Mouse (Mus musculus) hindbrain, embryonic 13.5 days (tissue): ENCODE measurements around the gene Mfn2. TPM values are rescaled to one million over a fixed set of nuclear protein-coding genes. Genes with fewer than 3 reads are reported as not detected.

Experiments
- ATAC-seq: fragments of 200-750 bp; cut with Nextera tagmentation; 2 replicates; pipeline ENCODE4 v1.8.0; 2017; ENCODE audit warnings: moderate TSS enrichment; ENCODE audit not compliant: low FRiP score
- H3K27ac ChIP-seq: fragments of 300-500 bp; sonication (generic); 2 replicates; pipeline ENCODE4 v1.5.1; 2015; ENCODE audit warnings: inconsistent platforms, mild to moderate bottlenecking, moderate library complexity
- H3K27me3 ChIP-seq: fragments of 300-500 bp; sonication (generic); 2 replicates; pipeline ENCODE4 v1.6.1; 2015; ENCODE audit warnings: mild to moderate bottlenecking, inconsistent platforms
- H3K36me3 ChIP-seq: fragments of 300-500 bp; sonication (generic); 2 replicates; pipeline ENCODE4 v1.6.1; 2015; ENCODE audit warnings: mild to moderate bottlenecking, inconsistent platforms
- H3K4me1 ChIP-seq: fragments of 300-500 bp; sonication (generic); replicated peaks from 2 replicates; pipeline ENCODE4 v1.6.1; 2015; ENCODE audit warnings: inconsistent platforms
- H3K4me2 ChIP-seq: fragments of 300-500 bp; sonication (generic); 2 replicates; pipeline ENCODE4 v1.6.1; 2015; ENCODE audit warnings: inconsistent platforms, mild to moderate bottlenecking, moderate library complexity
- H3K4me3 ChIP-seq: fragments of 300-500 bp; sonication (generic); 2 replicates; pipeline ENCODE4 v1.5.1; 2015; ENCODE audit warnings: mild to moderate bottlenecking, inconsistent platforms
- H3K9ac ChIP-seq: fragments of 300-500 bp; sonication (generic); 2 replicates; pipeline ENCODE4 v1.6.1; 2015; ENCODE audit warnings: mild to moderate bottlenecking, inconsistent platforms
- H3K9me3 ChIP-seq: fragments of 300-500 bp; sonication (generic); 2 replicates; pipeline ENCODE4 v1.6.1; 2016; ENCODE audit warnings: inconsistent platforms
- WGBS: fragments of 180-500 bp; shearing (Covaris S2); methylation state at CpG from one replicate; pipeline ENCODE4 v1.1.7; 2015; 5-methylcytosine and 5-hydroxymethylcytosine counted together
- polyA plus RNA-seq: library from polyadenylated mRNA; unstranded; fragments of >200 nt; fragmentation: Nextera tagmentation; extraction: Ambion mirVana; gene quantifications from 2 replicates; pipeline ENCODE4 v1.2.1, GENCODE M21; 2015

Gene Mfn2
- polyA plus RNA-seq = 82.6 and 86.9 TPM in 2 replicates

- peaks cover 20% of the 10 kb centered on the region for H3K4me1 ChIP-seq
- H3K27me3 ChIP-seq = no peaks in the 10 kb centered on the region
- peak within 1 kb of the TSS; percentile 84 for H3K4me3 ChIP-seq
- H3K27ac ChIP-seq = peak within 1 kb of the TSS; percentile 91
- peaks cover 32% of the 10 kb centered on the region for H3K36me3 ChIP-seq
- no peaks in the 10 kb centered on the region for H3K9me3 ChIP-seq
- ATAC-seq = peak; percentile 94
- H3K4me2 ChIP-seq = peak within 1 kb of the TSS; percentile 76
- H3K9ac ChIP-seq = peak within 1 kb of the TSS; percentile 88
- WGBS = under 1% methylated on average over 59 of the region's 59 CpGs
These were observed at the start of gene Mfn2 for GRCm38 (mm10) chr4:147904313-147905089. Gene Mfn2, minus strand, starts transcription at chr4:147904704.

DNA sequence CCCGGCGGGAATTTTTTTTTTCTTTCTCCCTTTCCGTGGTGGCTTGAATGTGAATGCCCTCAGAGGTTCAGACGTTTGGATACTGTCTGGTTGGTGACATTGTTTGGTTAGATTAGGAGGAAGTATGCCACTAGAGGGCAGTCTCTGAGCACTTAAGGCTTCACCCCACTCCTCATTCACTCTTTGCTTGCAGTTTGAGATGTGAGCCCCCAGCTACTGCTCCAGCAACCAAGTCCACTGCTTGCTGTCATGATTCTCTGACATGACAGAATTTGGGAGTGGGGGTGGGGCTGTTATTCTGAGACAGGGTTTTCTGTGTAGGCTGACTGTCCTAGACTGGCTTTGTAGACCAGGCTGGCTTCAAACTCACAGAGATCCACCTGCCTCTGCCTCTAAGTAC lies 49.1 kb upstream of the Mfn2 start:
- Histone ChIP-seq H3K27ac (no peak overlapping the region), H3K4me3 (no peak overlapping the region), H3K9me3 (no peaks in the 10 kb centered on the region), H3K36me3 (peaks cover 19% of the 10 kb centered on the region), H3K4me1 (no peaks in the 10 kb centered on the region), H3K4me2 (no peak overlapping the region), H3K27me3 (no peaks in the 10 kb centered on the region), H3K9ac (no peak overlapping the region)
- WGBS = 18% methylated on average over 4 of the region's 4 CpGs
- no peak for ATAC-seq

DNA sequence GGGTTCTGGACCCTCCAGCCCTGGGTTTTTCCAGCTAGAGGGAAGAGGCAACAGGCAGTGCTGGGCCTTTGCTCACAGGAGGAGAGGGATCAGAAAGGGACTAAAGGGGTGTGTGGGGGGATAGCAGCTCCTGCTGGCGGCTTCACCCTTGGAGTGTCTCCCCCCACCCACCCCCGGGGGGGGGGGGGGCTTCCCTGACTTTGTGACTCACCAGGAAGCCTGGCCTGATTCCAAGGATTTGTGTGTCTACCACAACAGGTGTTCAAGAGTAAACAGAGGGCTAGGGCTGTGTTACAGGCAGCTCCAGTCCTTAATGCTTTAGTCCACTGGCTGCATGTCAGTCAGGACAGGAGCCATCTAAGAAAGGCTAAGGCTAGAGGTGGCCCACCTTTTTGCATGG lies 43.0 kb upstream of the Mfn2 start:
- Histone ChIP-seq H3K4me3 (no peak overlapping the region), H3K4me2 (no peak overlapping the region), H3K9me3 (no peaks in the 10 kb centered on the region), H3K36me3 (peaks cover 73% of the 10 kb centered on the region), H3K27me3 (no peaks in the 10 kb centered on the region), H3K9ac (no peak overlapping the region), H3K4me1 (peaks cover 22% of the 10 kb centered on the region), H3K27ac (no peak overlapping the region)
- ATAC-seq = no peak
- WGBS = 75% methylated on average over 2 of the region's 2 CpGs

GRCm38 (mm10) chr4:147943005-147943404 lies 38.5 kb upstream of the Mfn2 start:
- peaks cover 50% of the 10 kb centered on the region for H3K36me3 ChIP-seq

GRCm38 (mm10) chr4:147941045-147942020 lies 36.8 kb upstream of the Mfn2 start:
- H3K9ac ChIP-seq = peak overlapping the region; percentile 95
- peaks cover 43% of the 10 kb centered on the region for H3K4me1 ChIP-seq
- H3K36me3 ChIP-seq = peaks cover 34% of the 10 kb centered on the region
- H3K27ac ChIP-seq = peak overlapping the region; percentile 79
- H3K4me3 ChIP-seq = peak overlapping the region; percentile 97
- H3K9me3 ChIP-seq = no peaks in the 10 kb centered on the region
- peak overlapping the region; percentile 100 for H3K4me2 ChIP-seq
- WGBS = 9% methylated on average over 81 of the region's 88 CpGs
- H3K27me3 ChIP-seq = 0 out of 2 replicates have a peak, but pooled peaks cover 9% of the 10 kb centered on the region
- ATAC-seq = peak; percentile 52

More at GRCm38 (mm10) chr4:147943005-147943404, 38.5 kb upstream of the Mfn2 start:
- no peaks in the 10 kb centered on the region for H3K9me3 ChIP-seq
- peak overlapping the region; percentile 8; the same call in 1 of the 2 replicates for H3K9ac ChIP-seq
- H3K27ac ChIP-seq = no peak overlapping the region
- 100% methylated on average over 1 of the region's 1 CpGs for WGBS
- peaks cover 39% of the 10 kb centered on the region for H3K4me1 ChIP-seq
- peak overlapping the region; percentile 3 for H3K4me3 ChIP-seq
- no peak for ATAC-seq
- H3K4me2 ChIP-seq = peak overlapping the region; percentile 100
- H3K27me3 ChIP-seq = 0 out of 2 replicates have a peak, but pooled peaks cover 6% of the 10 kb centered on the region

DNA sequence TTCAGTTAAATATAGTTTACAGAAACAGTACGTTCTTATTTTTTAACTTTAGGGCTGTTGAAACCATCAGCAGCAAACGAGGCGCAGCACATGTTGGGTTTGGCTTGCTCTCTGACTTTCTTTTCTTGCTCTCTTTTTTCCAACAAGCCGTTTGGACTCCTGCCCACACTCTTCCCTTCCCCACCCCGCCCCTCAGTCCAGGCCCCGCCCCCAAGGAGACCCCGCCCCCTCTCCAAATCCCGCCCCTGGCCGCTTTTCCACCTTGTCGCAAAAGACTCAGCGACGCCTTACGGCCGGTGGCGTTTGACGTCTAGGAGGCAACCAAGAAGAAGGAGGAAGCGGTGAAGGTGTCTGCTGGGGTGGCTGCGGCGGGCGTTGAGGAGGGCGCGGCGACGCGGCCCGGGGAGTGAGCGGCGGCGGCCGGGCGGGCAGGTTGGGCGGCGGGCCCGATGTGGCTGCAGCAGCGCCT lies 36.1 kb upstream of the Mfn2 start, which contains the start of gene 2510039O18Rik:
2510039O18Rik (plus strand) TSS at position 320 of the 469 bp plus-strand sequence.
- Histone ChIP-seq H3K27ac (peak within 1 kb of the TSS; percentile 79), H3K9me3 (no peaks in the 10 kb centered on the region), H3K36me3 (peaks cover 27% of the 10 kb centered on the region), H3K9ac (peak within 1 kb of the TSS; percentile 95), H3K4me3 (peak within 1 kb of the TSS; percentile 97), H3K27me3 (peaks cover 13% of the 10 kb centered on the region; the same call in 1 of the 2 replicates), H3K4me2 (peak within 1 kb of the TSS; percentile 100), H3K4me1 (peaks cover 45% of the 10 kb centered on the region)
- WGBS = 2% methylated on average over 35 of the region's 35 CpGs
- peak; percentile 66 for ATAC-seq

- peak overlapping the region; percentile 63 for H3K27ac ChIP-seq
- H3K36me3 ChIP-seq = peaks cover 22% of the 10 kb centered on the region
- ATAC-seq = 0 out of 2 replicates have a peak, but pooled peaks have one; percentile 19
- peaks cover 15% of the 10 kb centered on the region; the same call in 1 of the 2 replicates for H3K27me3 ChIP-seq
- H3K4me1 ChIP-seq = peaks cover 45% of the 10 kb centered on the region
- peak overlapping the region; percentile 100; the same call in 1 of the 2 replicates for H3K4me2 ChIP-seq
- no peak overlapping the region for H3K4me3 ChIP-seq
- no peak overlapping the region for H3K9ac ChIP-seq
- no peaks in the 10 kb centered on the region for H3K9me3 ChIP-seq
- WGBS = 51% methylated on average over 9 of the region's 9 CpGs
These were observed 35.6 kb upstream of the Mfn2 start for GRCm38 (mm10) chr4:147940111-147940510.

DNA sequence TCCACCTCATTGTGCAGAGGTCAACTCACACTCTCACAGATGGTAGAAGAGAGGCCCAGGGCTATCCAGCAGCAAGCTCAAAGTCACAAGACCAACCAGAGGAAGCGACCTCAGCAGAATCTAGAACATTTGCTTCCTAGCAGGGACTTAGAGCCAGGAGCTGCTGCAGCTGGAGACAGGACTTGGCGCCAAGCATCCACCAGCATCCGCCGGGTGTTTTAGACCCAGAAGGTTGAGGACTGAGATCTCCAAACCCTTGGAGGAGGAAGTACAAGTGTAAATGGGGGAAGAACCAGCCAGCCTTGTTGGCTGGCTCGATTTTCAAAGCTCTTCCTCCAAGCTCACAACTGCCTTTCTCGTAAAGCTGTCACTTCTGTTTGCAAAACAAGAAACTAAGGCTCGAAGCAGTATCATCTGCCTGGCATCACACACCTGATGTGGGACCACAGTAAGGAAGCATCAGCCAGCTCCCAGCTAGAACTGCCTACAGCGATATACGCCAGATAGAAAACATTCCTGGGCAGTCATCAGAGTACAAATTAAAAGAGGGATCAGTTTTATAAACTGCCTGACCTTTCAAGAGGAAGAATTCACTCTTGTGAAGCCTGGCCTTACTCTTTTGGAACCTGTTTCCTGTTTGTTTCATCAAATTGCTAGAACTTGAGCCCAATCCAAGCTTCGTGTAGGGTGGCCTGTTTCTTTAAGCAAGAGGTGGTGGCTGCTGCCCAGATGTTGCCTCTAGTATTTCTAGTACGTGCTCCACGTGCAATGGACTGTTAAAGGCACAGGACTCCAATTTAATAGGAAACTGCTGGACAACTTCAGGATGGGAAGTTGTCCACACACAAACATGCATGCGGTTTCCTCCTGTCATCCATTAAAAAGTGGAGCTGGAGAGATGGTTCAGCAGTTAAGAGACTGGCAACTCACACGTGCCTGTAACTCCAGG lies 33.9 kb upstream of the Mfn2 start:
- H3K27me3 ChIP-seq = peaks cover 15% of the 10 kb centered on the region; the same call in 1 of the 2 replicates
- peaks cover 7% of the 10 kb centered on the region; the same call in 1 of the 2 replicates for H3K36me3 ChIP-seq
- ATAC-seq = no peak
- H3K4me1 ChIP-seq = peaks cover 40% of the 10 kb centered on the region
- no peaks in the 10 kb centered on the region for H3K9me3 ChIP-seq
- no peak overlapping the region for H3K4me3 ChIP-seq
- no peak overlapping the region for H3K4me2 ChIP-seq
- no peak overlapping the region for H3K9ac ChIP-seq
- 77% methylated on average over 14 of the region's 14 CpGs for WGBS
- H3K27ac ChIP-seq = no peak overlapping the region

GRCm38 (mm10) chr4:147937486-147937885 lies 33.0 kb upstream of the Mfn2 start:
- Histone ChIP-seq H3K27ac (no peak overlapping the region), H3K9ac (no peak overlapping the region), H3K4me2 (no peak overlapping the region), H3K4me3 (no peak overlapping the region), H3K4me1 (peaks cover 31% of the 10 kb centered on the region), H3K36me3 (no peaks in the 10 kb centered on the region), H3K9me3 (no peaks in the 10 kb centered on the region), H3K27me3 (peaks cover 15% of the 10 kb centered on the region; the same call in 1 of the 2 replicates)
- ATAC-seq = no peak
- 64% methylated on average over 5 of the region's 5 CpGs for WGBS

DNA sequence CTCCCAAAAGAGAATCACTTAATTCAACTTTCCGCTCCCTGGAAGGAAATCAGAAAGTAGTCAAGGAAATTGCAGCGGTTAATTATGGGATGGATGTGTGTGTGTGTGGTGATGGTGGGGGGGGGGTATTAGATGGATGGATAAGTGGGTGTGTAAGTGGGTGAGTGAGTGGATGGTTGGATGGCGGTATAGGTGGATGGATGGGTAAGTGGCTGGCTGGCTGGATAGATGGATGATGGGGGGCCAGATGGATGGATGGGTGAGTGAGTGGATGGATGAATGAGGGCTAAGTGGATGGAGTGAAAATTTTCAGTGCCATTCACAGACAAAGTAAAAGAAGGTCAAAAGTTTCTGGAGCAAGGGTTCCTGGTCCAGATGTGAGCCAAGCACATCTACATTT lies 32.5 kb upstream of the Mfn2 start:
- ATAC-seq = no peak
- H3K27me3 ChIP-seq = peaks cover 15% of the 10 kb centered on the region; the same call in 1 of the 2 replicates
- 54% methylated on average over 3 of the region's 3 CpGs for WGBS
- peak overlapping the region; percentile 52 for H3K4me3 ChIP-seq
- no peak overlapping the region for H3K27ac ChIP-seq
- no peaks in the 10 kb centered on the region for H3K36me3 ChIP-seq
- H3K4me2 ChIP-seq = peak overlapping the region; percentile 73
- H3K9ac ChIP-seq = peak overlapping the region; percentile 71
- H3K9me3 ChIP-seq = no peaks in the 10 kb centered on the region
- peaks cover 26% of the 10 kb centered on the region for H3K4me1 ChIP-seq
